Mouse (Mus musculus): ENCODE measurements around the gene Chga. TPM values are rescaled to one million over a fixed set of nuclear protein-coding genes. Genes with fewer than 3 reads are reported as not detected.

Gene Chga
- polyA plus RNA-seq (2017; shearing (Covaris generic)): under 1 TPM in 1 of 2 experiments, not detected in 1; 0.12 TPM

GRCm38 (mm10) chr12:102554721-102555516, at the start of gene Chga:
Gene Chga (plus strand): TSS chr12:102554969.

Other genes starting within 250 kb of the Chga start
- 10 to 100 TPM; 40.1 to 82.1 TPM for gene Lgmn, start 115.2 kb upstream of the Chga start, polyA plus RNA-seq (2017; shearing (Covaris generic))
- gene Golga5, start 85.8 kb upstream of the Chga start, polyA plus RNA-seq (2017; shearing (Covaris generic)): 10 to 100 TPM; 45.0 to 55.4 TPM
- gene Itpk1, start 150.0 kb downstream of the Chga start, polyA plus RNA-seq (2017; shearing (Covaris generic)): 10 to 100 TPM; 44.8 to 73.3 TPM
- 1 to 10 TPM; 4.0 to 9.9 TPM for gene Moap1, start 188.7 kb downstream of the Chga start, polyA plus RNA-seq (2017; shearing (Covaris generic))
- 10 to 100 TPM; 21.9 to 23.6 TPM for gene Tmem251, start 188.8 kb downstream of the Chga start, polyA plus RNA-seq (2017; shearing (Covaris generic))
- gene Gm28051, start 202.8 kb downstream of the Chga start, polyA plus RNA-seq (2017; shearing (Covaris generic)): not detected
- 10 to 100 TPM; 19.2 to 25.1 TPM for gene Gon7, start 202.8 kb downstream of the Chga start, polyA plus RNA-seq (2017; shearing (Covaris generic))
- gene Ubr7, start 203.0 kb downstream of the Chga start, polyA plus RNA-seq (2017; shearing (Covaris generic)): 10 to 100 TPM; 29.2 TPM
- 1 to 10 TPM; 6.9 to 8.3 TPM for gene Gm20604, start 203.7 kb downstream of the Chga start, polyA plus RNA-seq (2017; shearing (Covaris generic))